Mouse (Mus musculus): ENCODE measurements around the gene Cdc26.
A peak's percentile ranks its signal among the peaks of the same experiment; 100 is the strongest.

The Cdc26 gene

GRCm38 (mm10) chr4:62398956-62399355, 9.5 kb downstream of the Cdc26 start:
- peak; percentile 91 for DNase-seq (ENCODE audit: low read depth)

GRCm38 (mm10) chr4:62397616-62398365, 10.7 kb downstream of the Cdc26 start:
- DNase-seq (ENCODE audit: low read depth), result peak; percentile 60

GRCm38 (mm10) chr4:62395806-62396205, 12.6 kb downstream of the Cdc26 start:
- DNase-seq (ENCODE audit: low read depth), result no peak

- no peak for DNase-seq (ENCODE audit: low read depth)
These were observed 15.0 kb downstream of the Cdc26 start for GRCm38 (mm10) chr4:62393459-62393858.

- DNase-seq (ENCODE audit: low read depth), result no peak
These were observed 16.6 kb downstream of the Cdc26 start for GRCm38 (mm10) chr4:62391892-62392291.

- DNase-seq (ENCODE audit: low read depth), result peak; percentile 13
These were observed 18.6 kb downstream of the Cdc26 start for GRCm38 (mm10) chr4:62389592-62390512.

GRCm38 (mm10) chr4:62385439-62385838, 23.0 kb downstream of the Cdc26 start:
- DNase-seq (ENCODE audit: low read depth), result no peak

GRCm38 (mm10) chr4:62384159-62384558, 24.3 kb downstream of the Cdc26 start:
- DNase-seq (ENCODE audit: low read depth), result no peak

GRCm38 (mm10) chr4:62383752-62384151, 24.7 kb downstream of the Cdc26 start:
- DNase-seq (ENCODE audit: low read depth), result no peak

- no peak for DNase-seq (ENCODE audit: low read depth)
These were observed 25.2 kb downstream of the Cdc26 start for GRCm38 (mm10) chr4:62383207-62383606.

- DNase-seq (ENCODE audit: low read depth), result no peak
These were observed 28.6 kb downstream of the Cdc26 start for GRCm38 (mm10) chr4:62379724-62380381.

GRCm38 (mm10) chr4:62376123-62376522, 32.3 kb downstream of the Cdc26 start:
- DNase-seq (ENCODE audit: low read depth), result no peak

GRCm38 (mm10) chr4:62374342-62374741, 34.1 kb downstream of the Cdc26 start:
- DNase-seq (ENCODE audit: low read depth), result no peak

- peak; percentile 8 for DNase-seq (ENCODE audit: low read depth)
These were observed 34.8 kb downstream of the Cdc26 start for GRCm38 (mm10) chr4:62373668-62374067.

- DNase-seq (ENCODE audit: low read depth), result no peak
These were observed 35.5 kb downstream of the Cdc26 start for GRCm38 (mm10) chr4:62372818-62373520.

- no peak for DNase-seq (ENCODE audit: low read depth)
These were observed 36.0 kb downstream of the Cdc26 start for GRCm38 (mm10) chr4:62372410-62372809.

- DNase-seq (ENCODE audit: low read depth), result no peak
These were observed 39.4 kb downstream of the Cdc26 start for GRCm38 (mm10) chr4:62369091-62369490.

GRCm38 (mm10) chr4:62367586-62367985, 40.9 kb downstream of the Cdc26 start:
- no peak for DNase-seq (ENCODE audit: low read depth)

- DNase-seq (ENCODE audit: low read depth), result no peak
These were observed 42.2 kb downstream of the Cdc26 start for GRCm38 (mm10) chr4:62366291-62366690.

- no peak for DNase-seq (ENCODE audit: low read depth)
These were observed 44.1 kb downstream of the Cdc26 start for GRCm38 (mm10) chr4:62364299-62364698.

GRCm38 (mm10) chr4:62362437-62362836, 46.0 kb downstream of the Cdc26 start:
- DNase-seq (ENCODE audit: low read depth), result no peak

GRCm38 (mm10) chr4:62361997-62362396, 46.4 kb downstream of the Cdc26 start:
- DNase-seq (ENCODE audit: low read depth), result no peak

All from NIH3T3 (cell line).